Mouse (Mus musculus) mouse trophoblast stem cell (cell line): ENCODE data around the gene Chdh.

Experiments
- in situ Hi-C, 2 experiments: fragments of 300-500 bp; cut with MseI, MboI; formaldehyde crosslinking; loops; 2 replicates in 1 of 2; 3 replicates in 1 of 2; pipeline ENCODE4 v1.15.1; 2025

Gene Chdh

GRCm38 (mm10) chr14:30008733-30009575 lies at the start of gene Chdh, which contains the start of gene Il17rb:
TSS of gene Chdh (plus strand) at chr14:30009023.
TSS of gene Il17rb (minus strand) at chr14:30008896.
- in situ Hi-C loops = no loop called here

GRCm38 (mm10) chr14:29967611-29968010 lies 41.2 kb upstream of the Chdh start:
- in situ Hi-C loops = no loop called here

GRCm38 (mm10) chr14:29968075-29968821 lies 40.6 kb upstream of the Chdh start, which contains the start of gene Selenok:
TSS of gene Selenok (plus strand) at chr14:29968308.
- in situ Hi-C loops = no loop called here

- in situ Hi-C loops = no loop called here
These were observed 37.4 kb upstream of the Chdh start for GRCm38 (mm10) chr14:29971446-29971845.

- in situ Hi-C loops = no loop called here
These were observed 36.8 kb upstream of the Chdh start for GRCm38 (mm10) chr14:29971993-29972392.

GRCm38 (mm10) chr14:29976927-29977326 lies 31.9 kb upstream of the Chdh start:
- in situ Hi-C loops = no loop called here

GRCm38 (mm10) chr14:29978254-29979204 lies 30.3 kb upstream of the Chdh start, which contains the start of gene Actr8:
TSS of gene Actr8 (plus strand) at chr14:29978337.
- in situ Hi-C loops = no loop called here

- in situ Hi-C loops = no loop called here
These were observed 28.2 kb upstream of the Chdh start for GRCm38 (mm10) chr14:29980447-29981205.

GRCm38 (mm10) chr14:29986096-29986495 lies 22.7 kb upstream of the Chdh start:
- in situ Hi-C loops = no loop called here

- in situ Hi-C loops = no loop called here
These were observed 21.5 kb upstream of the Chdh start for GRCm38 (mm10) chr14:29987276-29987675.

GRCm38 (mm10) chr14:29987739-29988138 lies 21.1 kb upstream of the Chdh start:
- in situ Hi-C loops = no loop called here

GRCm38 (mm10) chr14:29988337-29988736 lies 20.5 kb upstream of the Chdh start:
- in situ Hi-C loops = no loop called here

GRCm38 (mm10) chr14:29994976-29995375 lies 13.8 kb upstream of the Chdh start:
- in situ Hi-C loops = no loop called here

GRCm38 (mm10) chr14:29996000-29996751 lies 12.6 kb upstream of the Chdh start:
- in situ Hi-C loops = no loop called here

- in situ Hi-C loops = no loop called here
These were observed 11.5 kb upstream of the Chdh start for GRCm38 (mm10) chr14:29997345-29997744.

- in situ Hi-C loops = no loop called here
These were observed 9.9 kb upstream of the Chdh start for GRCm38 (mm10) chr14:29998747-29999474.

GRCm38 (mm10) chr14:29999475-29999811 lies 9.4 kb upstream of the Chdh start:
- in situ Hi-C loops = no loop called here

- in situ Hi-C loops = no loop called here
These were observed 1.2 kb downstream of the Chdh start for GRCm38 (mm10) chr14:30009864-30010560.
